Mouse (Mus musculus) testis, adult 2 months (tissue): Measurements from ENCODE around the gene Hamp2.

ENCODE experiments used
- CTCF ChIP-seq: fragments of 200-500 bp; IDR thresholded peaks from 2 replicates; pipeline ENCODE4 v1.5.1; 2012; ENCODE audit warnings: low read depth, mild to moderate bottlenecking, inconsistent platforms, low read length, moderate library complexity; ENCODE audit not compliant: control insufficient read depth, insufficient read depth, insufficient replicate concordance
- POLR2A ChIP-seq: fragments of 200-500 bp; IDR thresholded peaks from 2 replicates; pipeline ENCODE4 v1.6.1; 2012; ENCODE audit warnings: low read depth, mild to moderate bottlenecking, inconsistent platforms, low read length, moderate library complexity; ENCODE audit not compliant: control insufficient read depth

DNA sequence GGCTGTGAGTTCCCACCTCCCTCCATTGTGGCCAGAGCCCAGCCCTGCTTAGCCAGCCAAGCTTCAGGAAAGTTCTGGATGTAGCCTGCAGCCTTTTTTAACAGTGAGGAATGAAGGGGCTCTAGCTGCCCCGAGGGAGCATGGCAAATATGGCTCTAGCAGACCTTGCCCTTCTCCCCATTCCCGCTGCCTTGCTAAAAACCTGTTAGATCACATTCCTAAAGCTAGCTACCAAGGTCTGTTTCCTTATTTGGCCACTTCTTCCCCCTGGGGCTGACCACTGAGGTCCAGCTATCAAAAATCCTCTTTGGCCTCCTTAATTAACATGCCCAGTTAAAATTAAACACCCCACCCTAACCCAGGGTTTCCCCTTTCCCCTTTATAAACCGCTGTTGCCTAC, 32.0 kb downstream of the Hamp2 start:
- TF ChIP-seq POLR2A (no peak), CTCF (no peak)
